ENCODE assay signal across 9 mouse cellular contexts in the genomic region with DNA sequence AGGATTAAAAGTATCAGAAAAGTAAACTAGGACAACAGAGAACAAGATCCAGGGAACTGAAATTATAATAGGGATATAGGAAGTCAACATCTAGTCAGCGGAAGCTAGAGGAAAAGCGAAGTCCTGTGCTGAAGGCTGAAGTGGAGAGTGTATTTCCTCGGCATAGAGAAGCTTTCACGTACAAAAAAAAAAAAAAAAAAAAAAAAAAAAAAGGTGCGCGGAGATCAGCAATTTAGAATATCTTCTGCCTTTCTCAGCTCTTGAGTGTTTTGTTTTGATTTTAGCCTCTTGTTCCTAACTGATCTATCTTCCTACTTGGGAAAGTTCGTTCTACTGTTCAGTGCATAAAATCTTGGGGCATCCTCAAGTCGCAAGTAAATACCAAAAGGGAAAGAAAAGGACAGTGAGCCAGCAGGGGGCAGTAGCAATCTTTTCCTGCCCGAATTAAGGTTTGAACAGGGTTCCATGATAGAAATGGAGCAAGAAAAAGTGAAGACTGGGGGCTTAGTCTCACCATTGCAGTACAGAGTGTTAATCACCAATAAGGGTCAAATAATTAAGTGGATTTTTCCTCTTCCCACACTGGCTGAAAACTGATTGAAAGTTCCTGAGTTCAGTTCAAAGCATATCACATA. TPM values are rescaled to one million over a fixed set of nuclear protein-coding genes. Genes with fewer than 3 reads are reported as not detected.
DNase-seq lines count a peak whose midpoint lies in the region; ATAC-seq lines count a peak whose summit lies in the region.
"Had no signal": no experiment of that assay in that cellular context is flagged by ENCODE, and none has a peak within 500 bp of the region (broad histone marks: within the 10 kb centered on the region; RNA-seq: fewer than 3 reads in every experiment).

No protein-coding gene starts in this region.

- H3K9ac ChIP-seq in neural tube, embryonic 13.5 days = 0 out of 2 replicates have a peak overlapping the region, but pooled peaks have one; percentile 62

- peak; percentile 32; the same call in 1 of the 2 replicates for ATAC-seq in neural tube, embryonic 13.5 days (ENCODE audit: low read depth)

- H3K27ac ChIP-seq in neural tube, embryonic 13.5 days (replicated peaks) = no peak overlapping the region

- no peaks in the 10 kb centered on the region for H3K27me3 ChIP-seq in neural tube, embryonic 13.5 days

- no peaks in the 10 kb centered on the region for H3K9me3 ChIP-seq in neural tube, embryonic 13.5 days

- H3K4me1 ChIP-seq in neural tube, embryonic 13.5 days (replicated peaks) = no peaks in the 10 kb centered on the region

- DNase-seq in gastrocnemius, postnatal 10 days = peak; percentile 4
- DNase-seq in gastrocnemius, adult 8-10 months (ENCODE audit: low spot score in 2 of 2) = no peak
- peak; percentile 38 for DNase-seq in Muller cell, postnatal 12 days (ENCODE audit: inconsistent ontology term)
- DNase-seq in embryo, embryonic 10 days (ENCODE audit: low spot score) = peak; percentile 46
- peak; percentile 10 for DNase-seq in heart, postnatal 4 days
- DNase-seq in left cerebral cortex, adult 18-20 months (ENCODE audit: low spot score in 2 of 2) = peak; percentile 36 to 58
- DNase-seq in spleen, postnatal 10 days (ENCODE audit: low spot score in 2 of 2) = no peak

- WGBS in neural tube, embryonic 13.5 days = 16% methylated on average over 9 of the region's 9 CpGs

- peak overlapping the region; percentile 60 for H3K4me2 ChIP-seq in neural tube, embryonic 13.5 days

- H3K36me3 ChIP-seq in neural tube, embryonic 13.5 days = no peaks in the 10 kb centered on the region

- H3K4me3 ChIP-seq in neural tube, embryonic 13.5 days = peak overlapping the region; percentile 39

RNA-seq across cellular contexts. Expression of gene Glra2, which starts 0.6 kb away (rescaled TPM):
- total RNA-seq in gastrocnemius, postnatal 10 days (2021) = under 1 TPM in 1 of 2 experiments, not detected in 1; 0.11 TPM
- total RNA-seq in gastrocnemius, adult 8-10 months (2022) = not detected
- not detected for total RNA-seq in heart, postnatal 4 days (2021)
- total RNA-seq in left cerebral cortex, adult 18-20 months (2021) = 10 to 100 TPM in 1 of 2 experiments, 1 to 10 TPM in 1; 7.4 to 12.4 TPM
- 33.0 and 35.8 TPM in 2 replicates for polyA plus RNA-seq in neural tube, embryonic 13.5 days (2015; fragmentation: Nextera tagmentation; extraction: Ambion mirVana)
- polyA plus RNA-seq: C2C12 had no signal

Comparison
In these comparisons a context has a peak if more than half of its experiments do, and no peak if none do; other contexts are left out.
1. DNase-seq: peak in gastrocnemius, postnatal 10 days (single experiment), Muller cell, postnatal 12 days (single experiment), embryo, embryonic 10 days (single experiment), heart, postnatal 4 days (single experiment) and left cerebral cortex, adult 18-20 months (2 of 2); none in gastrocnemius, adult 8-10 months (0 of 2) and spleen, postnatal 10 days (0 of 2).
2. RNA of gene Glra2, which starts 0.6 kb away (total RNA-seq): 7.4 to 12.4 TPM in left cerebral cortex, adult 18-20 months; 0.11 TPM in gastrocnemius, postnatal 10 days, not detected in gastrocnemius, adult 8-10 months and not detected in heart, postnatal 4 days; every median in the first group is over 4 times any median in the second.